Mouse (Mus musculus) left cerebral cortex, postnatal 4 days (tissue): Measurements from ENCODE around the gene Zdhhc9. TPM values are rescaled to one million over a fixed set of nuclear protein-coding genes. Genes with fewer than 3 reads are reported as not detected.
"Not testable (repeated sequence)": the region's sequence is repeated elsewhere in the genome, so short reads cannot be mapped to it uniquely, and the experiment has no call there.

ENCODE experiments used
- DNase-seq: peaks from one replicate; pipeline ENCODE4 v3.0.0-alpha.2; 2022
- intact Hi-C: fragments of 180-260 bp; cut with DNase I; formaldehyde crosslinking; loops from one replicate; pipeline ENCODE4 v1.15.1; 2025
- total RNA-seq, 2 experiments: library from RNA; stranded (reverse); gene quantifications; 2 replicates each; pipeline ENCODE4 v1.2.3; 2021

Gene Zdhhc9
- 10 to 100 TPM; 86.3 to 91.7 TPM for total RNA-seq

GRCm38 (mm10) chrX:48208519-48209185 lies at the start of gene Zdhhc9:
Gene Zdhhc9, minus strand, starts transcription at chrX:48208878.
- intact Hi-C loops, result no loop called here
- DNase-seq, result peak; percentile 83

DNA sequence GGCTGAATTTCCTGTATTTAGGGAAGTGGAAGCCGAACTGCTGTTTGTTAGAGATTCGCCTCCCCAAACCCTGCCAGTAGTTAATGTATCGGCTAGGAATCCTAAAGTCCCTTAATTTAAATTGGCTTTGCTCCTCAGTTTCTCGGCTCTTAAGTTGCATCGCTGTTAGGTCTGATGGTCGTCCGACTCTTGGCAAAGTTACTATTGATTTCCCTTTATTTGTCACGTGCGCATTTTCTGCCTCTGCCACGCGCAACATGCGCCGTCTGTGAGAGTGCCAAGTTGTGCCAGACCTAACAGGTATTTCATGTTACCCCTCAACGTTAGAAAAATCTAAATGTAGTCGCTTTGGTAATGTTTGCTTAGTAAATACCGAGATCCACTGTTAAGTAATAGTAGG lies 48.3 kb upstream of the Zdhhc9 start:
- no peak for DNase-seq
- intact Hi-C loops, result loop anchor here (10.0 kb wide), 1 partner anchor 262 kb away; no protein-coding TSS in a partner anchor

GRCm38 (mm10) chrX:48256468-48257007 lies 47.9 kb upstream of the Zdhhc9 start, which contains the start of gene Utp14a:
Gene Utp14a, plus strand, starts transcription at chrX:48256862.
- peak; percentile 95 for DNase-seq
- intact Hi-C loops, result loop anchor here (10.0 kb wide), 1 partner anchor 262 kb away; no protein-coding TSS in a partner anchor

GRCm38 (mm10) chrX:48255830-48256428 lies 47.3 kb upstream of the Zdhhc9 start:
- intact Hi-C loops, result loop anchor here (10.0 kb wide), 1 partner anchor 261 kb away; no protein-coding TSS in a partner anchor
- DNase-seq, result peak; percentile 2

GRCm38 (mm10) chrX:48234417-48234816 lies 25.7 kb upstream of the Zdhhc9 start:
- intact Hi-C loops, result no loop called here
- DNase-seq, result no peak

DNA sequence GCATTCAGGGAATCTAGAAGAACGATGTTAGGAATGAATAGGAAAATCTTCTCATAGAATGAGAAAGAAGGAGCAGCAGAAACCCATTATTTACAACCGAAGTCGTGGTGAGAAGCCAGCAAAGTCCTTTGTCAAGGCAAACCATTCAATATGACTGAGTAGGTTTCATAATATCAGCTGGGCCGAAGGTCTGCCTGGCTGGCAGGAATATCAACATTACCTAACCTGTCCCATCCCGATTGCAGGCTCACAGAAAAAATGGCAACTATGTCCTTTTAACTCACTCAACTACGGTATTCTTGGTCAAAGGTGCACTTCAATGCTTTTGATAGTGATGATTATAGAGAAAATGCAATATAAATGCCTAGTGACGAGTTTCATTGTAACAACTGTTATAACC lies 17.5 kb upstream of the Zdhhc9 start:
- intact Hi-C loops, result no loop called here
- no peak for DNase-seq

GRCm38 (mm10) chrX:48222706-48223105 lies 14.0 kb upstream of the Zdhhc9 start:
- DNase-seq, result no peak
- intact Hi-C loops, result no loop called here

DNA sequence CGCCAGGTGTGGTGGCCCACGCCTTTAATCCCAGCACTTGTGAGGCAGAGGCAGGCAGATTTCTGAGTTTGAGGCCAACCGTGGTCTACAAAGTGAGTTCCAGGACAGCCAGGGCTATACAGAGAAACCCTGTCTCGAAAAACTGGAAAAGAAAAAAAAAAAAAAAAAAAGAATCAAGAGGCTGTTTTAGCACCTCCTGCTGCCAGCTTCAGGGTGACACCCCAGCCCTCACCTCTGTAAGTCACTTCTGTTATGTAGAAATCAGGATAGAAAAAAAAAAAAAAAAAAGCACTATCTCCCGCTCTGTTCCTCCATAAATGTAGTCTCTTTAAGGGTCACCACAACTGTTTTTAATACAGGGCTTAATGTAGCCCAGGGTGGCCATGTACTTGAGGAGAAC lies 10.8 kb upstream of the Zdhhc9 start:
- intact Hi-C loops, result no loop called here
- no peak for DNase-seq

DNA sequence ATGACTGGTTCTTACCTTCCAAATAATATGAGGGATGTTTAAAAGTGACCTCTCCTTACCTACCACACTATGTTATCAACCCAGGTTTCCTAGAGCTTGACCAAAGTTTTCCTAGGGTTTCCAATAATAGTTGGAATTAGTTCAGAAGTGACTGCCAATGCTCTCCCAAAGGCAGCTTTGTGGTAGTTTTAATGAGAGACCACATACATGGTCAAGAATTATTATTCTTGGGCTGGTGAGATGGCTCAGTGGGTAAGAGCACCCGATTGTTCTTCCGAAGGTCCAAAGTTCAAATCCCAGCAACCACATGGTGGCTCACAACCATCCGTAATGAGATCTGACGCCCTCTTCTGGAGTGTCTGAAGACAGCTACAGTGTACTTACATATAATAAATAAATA lies 1.1 kb upstream of the Zdhhc9 start:
- intact Hi-C loops, DNase-seq: not testable (repeated sequence)

DNA sequence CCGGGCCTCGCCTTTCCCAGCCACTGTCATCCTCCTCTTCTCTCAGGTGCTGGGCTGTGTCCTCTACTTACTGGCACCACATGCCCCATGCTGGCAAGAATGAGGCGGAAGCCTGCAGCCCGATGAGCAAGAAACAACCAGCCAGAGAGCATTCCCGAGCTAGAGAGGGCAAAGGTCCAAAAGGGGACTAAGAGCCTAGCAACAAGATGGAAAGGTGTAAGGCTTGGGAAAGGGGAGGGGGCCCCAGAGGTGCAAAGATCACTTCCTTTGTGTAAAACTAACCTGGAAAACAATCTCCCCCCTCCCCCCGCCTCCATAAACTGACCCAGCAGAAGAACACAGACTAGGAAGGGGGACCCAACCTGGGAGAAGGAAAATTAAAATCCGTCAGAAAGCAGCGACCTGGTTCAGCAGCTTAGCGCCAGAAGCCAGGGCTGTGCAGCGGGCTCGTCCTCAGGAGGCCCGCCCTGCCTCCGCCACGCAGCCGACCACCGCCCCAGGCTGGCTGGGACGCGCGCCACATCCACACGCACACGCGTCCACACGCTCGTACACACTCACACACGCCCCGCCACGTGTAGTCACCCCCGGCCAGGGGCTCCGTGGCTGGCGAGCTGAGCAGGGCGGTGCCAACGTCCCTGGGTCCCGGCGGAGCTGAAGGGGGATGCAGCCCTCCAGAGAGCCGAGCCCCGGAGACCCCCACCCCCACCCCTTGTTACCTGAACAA lies 754 bp downstream of the Zdhhc9 start:
- DNase-seq, result peak; percentile 39
- intact Hi-C loops, result no loop called here

DNA sequence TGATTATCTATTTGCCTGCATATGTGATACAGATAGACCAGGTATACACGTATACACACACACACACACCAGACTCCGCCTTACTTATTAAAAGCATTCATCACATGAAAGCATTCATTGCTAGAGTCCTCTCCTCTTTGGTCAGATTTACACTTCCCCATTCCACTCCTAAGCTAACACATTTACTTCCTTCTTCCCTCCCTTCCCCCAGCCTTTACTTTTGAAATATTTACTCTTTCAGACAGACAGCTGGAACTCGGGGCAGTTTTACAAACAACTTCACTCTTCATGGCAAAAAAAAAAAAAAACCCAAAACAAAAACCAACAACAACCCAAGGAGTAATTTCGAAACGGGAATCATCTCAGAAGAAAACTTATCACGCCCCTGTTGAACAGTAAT lies 4.2 kb downstream of the Zdhhc9 start:
- DNase-seq, result no peak
- intact Hi-C loops, result no loop called here

GRCm38 (mm10) chrX:48203763-48204162 lies 4.9 kb downstream of the Zdhhc9 start:
- DNase-seq, result peak; percentile 5

GRCm38 (mm10) chrX:48202995-48203394 lies 5.7 kb downstream of the Zdhhc9 start:
- intact Hi-C loops, result no loop called here
- DNase-seq, result no peak

More at GRCm38 (mm10) chrX:48203763-48204162, 4.9 kb downstream of the Zdhhc9 start:
- intact Hi-C loops, result no loop called here

GRCm38 (mm10) chrX:48202436-48202835 lies 6.2 kb downstream of the Zdhhc9 start:
- intact Hi-C loops, result no loop called here
- no peak for DNase-seq

- intact Hi-C loops, result no loop called here
- no peak for DNase-seq
Observed at GRCm38 (mm10) chrX:48201973-48202372, 6.7 kb downstream of the Zdhhc9 start.

- intact Hi-C loops, result no loop called here
- DNase-seq, result no peak
Observed at GRCm38 (mm10) chrX:48200699-48201098, 8.0 kb downstream of the Zdhhc9 start.

DNA sequence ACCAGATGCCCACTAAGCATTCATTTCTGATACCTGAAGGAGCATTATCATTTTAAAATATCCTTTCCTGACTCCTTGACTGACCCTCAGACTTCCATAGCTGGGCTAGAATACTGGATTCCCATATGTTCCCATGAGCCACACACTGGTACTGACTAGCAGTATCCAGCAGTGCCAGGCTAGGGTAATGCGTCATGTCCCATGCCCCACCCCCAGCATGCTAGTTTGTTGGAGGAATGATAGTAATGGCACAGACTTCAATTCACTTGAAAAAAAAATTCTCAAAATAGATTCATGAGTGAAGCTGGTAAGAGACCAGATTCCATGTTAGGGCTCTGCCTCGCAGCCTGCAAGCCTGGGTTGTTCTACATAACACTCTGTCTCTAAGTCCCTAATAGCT lies 9.7 kb downstream of the Zdhhc9 start:
- no peak for DNase-seq
- intact Hi-C loops, result no loop called here

DNA sequence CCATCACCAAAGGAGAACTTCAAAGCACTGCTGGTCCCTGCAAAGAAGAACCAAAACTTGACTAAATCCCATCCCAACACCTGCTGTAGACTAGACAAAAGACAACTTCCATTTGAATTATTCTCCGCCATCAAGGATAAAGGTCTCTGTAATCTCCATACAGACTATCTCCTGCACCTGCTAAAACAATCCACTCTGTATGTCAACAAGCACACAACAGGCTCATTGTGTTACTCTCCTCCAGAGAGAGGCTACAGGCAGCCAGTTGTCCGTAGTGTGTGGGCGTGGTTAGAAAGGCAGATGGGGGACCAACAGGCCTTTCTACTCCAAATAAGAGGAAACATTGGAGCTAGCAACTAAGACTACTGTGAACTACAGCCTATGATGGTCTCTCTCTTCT lies 10.8 kb downstream of the Zdhhc9 start:
- no peak for DNase-seq
- intact Hi-C loops, result no loop called here

- peak; percentile 8 for DNase-seq
- intact Hi-C loops, result no loop called here
Observed at GRCm38 (mm10) chrX:48193235-48194152, 15.2 kb downstream of the Zdhhc9 start.

DNA sequence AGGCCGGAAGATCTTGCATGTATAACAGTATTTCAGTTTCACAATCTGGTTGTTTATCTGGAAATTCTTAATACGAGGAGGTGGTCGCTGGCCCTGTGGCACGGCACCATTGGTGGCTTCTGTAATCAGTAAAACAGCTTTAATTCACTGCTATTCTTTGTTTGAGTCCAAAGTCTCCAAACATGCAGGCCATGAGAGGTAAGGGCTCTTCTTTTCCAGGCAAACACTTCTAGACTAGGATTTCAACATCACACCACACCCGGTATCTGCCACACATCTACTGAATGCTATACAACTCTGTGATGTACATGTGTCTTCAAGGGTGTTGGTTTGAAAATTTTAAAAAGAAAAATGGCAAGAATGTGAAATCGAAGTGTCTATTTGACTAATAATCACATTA lies 17.4 kb downstream of the Zdhhc9 start:
- intact Hi-C loops, result no loop called here
- no peak for DNase-seq
